Mouse (Mus musculus) neural tube, embryonic 10.5 days (tissue): Measurements from ENCODE around the gene Clec16a.

Experiments
- DNase-seq: peaks from one replicate; pipeline ENCODE4 v3.0.0-alpha.2; 2017; ENCODE audit warnings: low spot score; ENCODE audit errors: extremely low spot score

Clec16a gene

DNA sequence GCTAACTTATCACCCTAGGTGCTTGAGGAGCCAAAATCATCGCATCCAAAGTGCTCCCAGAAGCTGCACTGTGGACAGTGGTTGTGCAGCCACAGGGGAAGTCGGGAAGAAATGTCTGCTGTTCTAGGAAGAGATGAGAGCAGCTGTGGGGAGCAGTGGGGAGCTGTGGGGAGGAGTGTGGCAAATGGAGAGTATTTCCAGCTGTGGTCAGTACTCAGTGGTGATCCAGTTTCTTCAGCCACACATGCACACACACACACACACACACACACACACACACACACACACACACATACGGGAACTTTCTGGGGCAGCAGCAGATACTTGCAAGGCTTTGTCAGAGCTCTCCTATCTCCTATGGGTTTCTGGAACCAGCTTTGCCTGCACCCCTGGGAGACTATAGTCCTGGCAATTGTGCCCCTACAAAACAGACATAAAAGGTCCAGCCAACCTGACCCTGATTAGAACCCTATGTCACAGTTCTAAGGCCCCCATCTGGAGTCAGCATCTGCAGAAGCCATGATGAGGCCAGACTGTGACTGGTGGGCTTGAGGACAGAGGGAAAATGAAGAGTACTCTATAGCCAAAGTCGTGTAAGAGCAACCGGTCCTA, 217.5 kb downstream of the Clec16a start:
- DNase-seq: no peak

- no peak for DNase-seq
Observed at GRCm38 (mm10) chr16:10763540-10764264, 218.6 kb downstream of the Clec16a start.

DNA sequence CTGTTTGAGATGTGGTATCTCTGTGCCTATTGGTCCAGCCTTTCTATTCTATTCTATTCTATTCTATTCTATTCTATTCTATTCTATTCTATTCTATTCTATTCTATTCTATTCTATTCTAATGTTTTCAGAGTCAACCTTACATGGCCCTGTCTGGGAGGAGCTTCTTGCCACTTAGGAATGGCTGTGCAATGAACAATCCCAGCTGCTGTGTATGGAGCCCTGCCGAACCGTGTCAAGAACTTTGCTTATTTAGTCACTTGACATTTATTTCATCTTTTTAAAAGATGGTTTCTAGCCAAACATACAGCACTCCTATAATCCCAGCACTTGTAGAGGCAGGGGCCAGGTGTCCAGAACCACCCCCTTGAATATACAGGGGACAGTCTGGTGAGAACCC, 219.2 kb downstream of the Clec16a start:
- no peak for DNase-seq

- DNase-seq: peak; percentile 59
Observed at GRCm38 (mm10) chr16:10767158-10767557, 222.0 kb downstream of the Clec16a start.

DNA sequence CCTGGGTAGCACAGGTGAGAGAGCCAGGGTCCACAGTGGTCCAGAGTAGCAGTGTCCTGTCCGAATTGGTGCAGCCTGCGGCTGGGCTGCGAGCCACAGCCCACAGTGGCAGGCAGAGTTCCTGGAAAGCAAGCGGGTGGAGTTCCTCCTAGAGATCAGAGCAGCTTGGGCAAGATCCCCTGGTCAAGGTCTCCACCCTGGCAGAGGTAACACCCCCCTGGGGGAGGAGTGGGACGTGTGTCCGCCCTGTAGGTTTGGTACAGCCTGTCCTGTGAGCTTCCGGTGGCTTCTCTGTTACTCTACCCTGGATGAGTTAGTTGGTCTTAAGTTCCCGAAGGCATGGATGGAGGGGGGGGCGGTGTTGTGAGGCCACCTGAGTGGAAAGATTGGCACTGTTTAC, 223.7 kb downstream of the Clec16a start:
- no peak for DNase-seq

DNA sequence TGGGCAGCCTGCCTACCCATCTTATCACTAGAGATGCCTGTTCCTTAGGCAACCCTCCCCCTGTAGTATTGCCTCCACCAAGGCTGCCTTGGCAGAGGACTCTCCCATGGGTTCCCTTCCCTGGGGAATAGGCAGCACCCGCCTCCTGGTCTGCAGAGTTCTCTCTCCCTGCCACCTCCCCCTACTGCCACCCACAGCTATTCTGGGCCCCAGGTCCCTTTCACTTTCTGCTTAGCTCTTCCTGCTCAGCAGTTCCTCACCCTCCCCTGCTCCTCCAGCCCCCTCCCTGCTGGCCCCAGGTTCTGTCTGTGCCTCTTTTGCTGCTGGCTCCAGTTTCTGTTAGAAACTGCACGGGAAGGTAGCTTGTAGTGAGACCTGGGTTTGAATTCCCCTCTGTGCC, 224.5 kb downstream of the Clec16a start:
- no peak for DNase-seq

DNA sequence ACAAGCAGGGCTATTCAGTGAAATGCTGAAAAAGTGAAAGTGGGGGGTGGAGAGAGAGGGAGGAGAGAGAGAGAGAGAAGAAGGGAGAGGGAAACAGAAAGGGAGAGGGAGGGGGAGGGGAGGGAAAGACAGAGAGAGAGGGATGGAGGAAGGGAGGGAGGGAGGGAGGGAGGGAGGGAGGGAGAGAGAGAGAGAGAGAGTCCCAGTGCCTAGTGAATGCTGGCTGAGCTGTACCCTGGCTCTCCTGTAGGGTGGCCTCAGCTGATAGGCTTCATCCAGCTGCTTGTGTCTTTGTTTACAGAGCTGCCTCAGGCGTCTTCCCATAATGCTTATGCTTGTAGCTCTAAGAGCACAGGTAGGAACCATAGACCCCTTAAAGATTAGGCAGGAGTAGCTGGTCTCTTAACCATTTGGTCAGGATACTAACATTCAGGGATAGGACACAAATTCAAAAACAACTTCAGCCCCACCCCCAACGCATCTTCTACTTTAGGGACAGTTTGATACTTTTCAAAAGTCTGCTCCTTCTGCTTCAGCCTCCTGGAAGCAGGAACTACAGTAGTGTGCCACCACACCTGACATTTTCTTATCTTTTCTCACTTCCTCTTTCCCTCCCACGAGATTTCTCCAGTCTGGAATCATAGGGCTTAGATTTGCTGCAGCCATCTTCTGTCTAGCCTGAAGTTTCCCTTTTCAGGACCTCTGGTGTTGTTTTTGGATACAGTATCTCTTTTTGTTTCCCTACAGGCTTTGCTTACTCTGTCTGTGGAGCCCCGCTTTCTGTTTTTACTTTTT, 225.6 kb downstream of the Clec16a start:
- DNase-seq: no peak

DNA sequence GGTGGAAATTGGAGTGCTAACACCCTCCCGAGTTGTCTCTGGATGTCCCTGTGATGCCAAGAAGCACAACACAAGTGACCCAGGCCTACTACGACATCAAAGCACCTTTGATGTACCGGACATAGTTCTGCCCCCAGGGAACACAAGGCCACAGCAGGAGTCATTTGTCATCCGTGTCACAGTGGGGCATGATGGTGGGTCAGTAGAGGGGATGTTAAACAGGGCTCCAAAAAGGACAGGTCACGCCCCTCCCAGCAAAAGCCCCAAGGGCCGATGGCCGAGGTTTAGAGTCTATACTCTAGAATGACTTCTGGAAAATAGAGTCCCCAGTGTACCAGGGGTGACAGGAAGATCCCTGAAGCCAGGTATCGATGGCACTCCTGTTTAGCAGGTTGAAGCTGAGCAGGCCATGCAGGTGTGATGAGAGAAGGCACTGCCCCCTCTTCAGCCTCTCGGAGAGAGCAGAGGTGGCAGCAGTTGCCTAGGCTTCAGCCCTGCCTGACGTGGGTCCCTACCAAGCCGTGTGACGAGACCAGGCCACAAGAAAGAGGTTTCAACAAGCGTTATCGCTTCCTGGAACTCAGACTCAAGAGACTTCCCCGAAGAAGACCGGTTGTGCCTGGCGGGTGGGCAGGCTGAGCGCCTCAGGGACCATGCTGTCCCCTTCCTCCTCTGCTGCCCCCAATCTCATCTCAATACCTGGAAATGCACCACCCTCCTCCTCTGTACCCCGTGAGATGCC, 226.8 kb downstream of the Clec16a start:
- no peak for DNase-seq

DNA sequence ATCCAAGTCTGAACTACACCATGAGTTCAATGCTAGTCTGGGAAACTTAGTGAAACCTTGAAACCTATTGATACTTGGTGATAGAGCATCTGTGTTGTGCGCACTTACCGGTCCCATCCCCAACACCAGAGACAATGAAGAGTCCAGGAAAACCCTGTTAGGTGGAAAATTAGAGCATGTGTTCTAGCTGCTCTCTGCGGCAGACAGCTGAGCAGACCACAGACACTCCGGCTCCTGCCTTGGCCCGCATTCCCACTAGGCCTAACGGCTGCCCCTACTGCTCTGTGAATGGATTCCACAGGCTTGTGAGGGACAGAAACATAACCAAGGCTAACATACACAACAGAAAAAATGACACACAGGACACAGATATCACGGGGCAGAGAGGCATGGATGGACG, 228.4 kb downstream of the Clec16a start:
- DNase-seq: no peak

- no peak for DNase-seq
Observed at GRCm38 (mm10) chr16:10774726-10775125, 229.6 kb downstream of the Clec16a start.

DNA sequence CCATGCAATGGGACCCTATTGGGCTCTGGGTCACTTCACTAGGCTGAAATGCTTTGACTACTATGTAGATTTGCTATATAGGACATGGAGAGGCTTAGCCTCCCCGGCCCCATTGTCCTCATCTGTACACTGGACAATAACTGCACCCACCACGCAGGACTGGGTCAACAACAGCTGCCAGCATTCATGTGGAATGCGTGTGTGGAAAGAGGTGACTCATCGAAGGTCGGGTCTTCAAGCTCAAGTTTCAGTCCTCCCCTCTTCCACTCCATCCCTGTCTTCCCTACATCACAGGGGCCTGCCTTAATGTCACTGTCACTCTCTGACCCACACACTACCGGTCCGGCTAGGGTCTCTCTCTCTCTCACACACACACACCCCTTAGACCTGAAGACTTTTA, 231.2 kb downstream of the Clec16a start:
- no peak for DNase-seq

- no peak for DNase-seq
Observed at GRCm38 (mm10) chr16:10777579-10778160, 232.5 kb downstream of the Clec16a start.

- no peak for DNase-seq
Observed at GRCm38 (mm10) chr16:10780631-10781120, 235.5 kb downstream of the Clec16a start.

GRCm38 (mm10) chr16:10781862-10782371, 236.8 kb downstream of the Clec16a start:
- no peak for DNase-seq

GRCm38 (mm10) chr16:10782377-10783151, 237.4 kb downstream of the Clec16a start:
- DNase-seq: no peak

- DNase-seq: no peak
Observed at GRCm38 (mm10) chr16:10783152-10783434, 238.0 kb downstream of the Clec16a start.

DNA sequence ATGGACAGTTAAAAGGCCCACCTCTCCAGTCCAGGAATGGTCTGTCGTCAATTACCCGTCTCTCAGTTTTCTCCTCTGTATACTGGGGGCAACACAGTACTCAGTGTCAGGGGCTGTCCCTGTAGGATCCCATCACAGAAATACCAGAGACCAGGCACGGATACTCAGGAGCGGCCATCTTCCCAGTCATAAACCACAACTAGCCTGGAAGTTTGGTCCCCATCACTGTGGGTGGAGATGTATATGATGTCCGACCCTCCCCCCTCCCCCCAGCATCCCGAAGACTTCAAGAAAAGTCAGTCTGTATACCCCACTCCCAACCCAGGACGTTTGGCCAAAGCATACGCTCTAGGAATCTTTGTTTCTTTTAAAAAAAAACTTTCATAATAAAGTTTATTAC, 238.3 kb downstream of the Clec16a start:
- no peak for DNase-seq

- peak; percentile 70 for DNase-seq
Observed at GRCm38 (mm10) chr16:10783883-10784792, 239.0 kb downstream of the Clec16a start.

DNA sequence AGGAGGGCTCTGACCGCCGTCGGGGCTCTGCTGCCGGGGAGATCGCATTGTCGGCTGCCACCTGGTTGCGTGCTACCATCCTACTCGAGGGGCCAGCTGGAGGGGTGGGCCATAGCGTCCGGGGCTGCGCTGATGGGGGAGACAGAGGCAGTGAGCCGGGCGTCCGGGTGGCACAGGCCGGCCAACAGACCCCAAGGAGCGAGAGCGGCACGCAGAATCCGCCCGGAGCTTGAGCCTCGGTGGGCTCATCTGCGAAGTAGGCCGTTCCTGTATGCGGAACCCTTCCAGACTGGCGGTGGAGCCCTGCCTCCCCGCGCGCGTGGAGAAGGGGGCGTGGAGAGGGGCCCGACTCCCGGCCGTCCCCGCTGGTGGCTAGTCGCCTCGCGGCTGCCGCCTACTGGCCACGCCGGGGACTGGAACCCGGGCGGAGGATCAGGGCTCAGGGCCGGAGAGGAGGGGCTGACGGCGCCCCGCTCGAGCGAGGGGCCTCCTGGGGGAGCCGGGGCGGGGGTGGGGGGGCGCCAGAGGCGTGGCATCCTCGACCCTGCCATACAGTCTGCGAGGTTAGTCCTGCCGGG, 239.7 kb downstream of the Clec16a start:
- peak; percentile 96 for DNase-seq
